Mouse (Mus musculus) thymus, postnatal 0 days (tissue): ENCODE measurements around the gene Plxna2. TPM values are rescaled to one million over a fixed set of nuclear protein-coding genes. Genes with fewer than 3 reads are reported as not detected.

Source experiments
- DNase-seq: peaks from one replicate; pipeline ENCODE4 v3.0.0-alpha.2; 2015; ENCODE audit warnings: low spot score
- polyA plus RNA-seq: library from polyadenylated mRNA; unstranded; fragments of >200 nt; fragmentation: Nextera tagmentation; extraction: Ambion mirVana; gene quantifications from 2 replicates; pipeline ENCODE4 v1.2.1, GENCODE M21; 2015

The Plxna2 gene
- polyA plus RNA-seq, 1 experiment from 2014 or later, result 0.95 TPM

DNA sequence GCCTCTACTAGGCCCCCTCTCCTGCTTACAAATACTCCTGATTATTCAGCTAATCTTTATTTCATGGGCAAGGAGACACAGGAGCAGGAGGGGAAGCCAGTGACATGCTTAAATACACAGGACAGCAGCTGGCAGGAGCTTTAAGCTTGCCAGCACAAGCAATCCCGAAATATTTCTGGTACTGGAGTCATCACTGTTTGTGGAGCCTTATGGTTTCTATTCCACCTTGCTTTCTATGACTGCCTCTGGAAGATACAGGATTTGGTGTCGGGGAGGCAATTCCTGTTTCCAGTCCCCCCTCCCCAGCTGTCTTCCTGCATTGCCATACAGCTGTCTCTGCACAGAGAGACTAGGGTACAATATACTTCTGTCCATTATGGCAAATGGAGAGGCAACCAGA lies 4.7 kb downstream of the Plxna2 start:
- DNase-seq, result no peak

DNA sequence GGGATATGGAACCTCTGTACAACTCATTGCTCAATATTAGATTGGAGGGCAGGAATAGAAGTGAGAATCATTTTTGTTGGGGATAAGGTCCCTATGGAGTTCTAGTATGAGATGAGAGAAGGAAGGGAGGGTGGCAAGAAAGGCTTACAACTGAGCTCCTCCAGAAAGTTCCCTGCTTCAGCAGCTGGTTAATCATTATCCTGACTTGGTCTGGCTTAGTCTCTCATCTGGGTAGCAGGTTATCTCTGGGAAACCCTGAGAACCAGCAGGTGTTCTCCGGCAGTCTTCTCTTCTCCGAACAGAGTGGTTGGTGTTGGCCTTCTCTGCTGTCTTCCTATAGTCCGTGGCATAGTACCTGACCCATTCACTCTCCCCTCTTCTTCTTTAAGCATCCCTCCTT lies 5.6 kb downstream of the Plxna2 start:
- no peak for DNase-seq

DNA sequence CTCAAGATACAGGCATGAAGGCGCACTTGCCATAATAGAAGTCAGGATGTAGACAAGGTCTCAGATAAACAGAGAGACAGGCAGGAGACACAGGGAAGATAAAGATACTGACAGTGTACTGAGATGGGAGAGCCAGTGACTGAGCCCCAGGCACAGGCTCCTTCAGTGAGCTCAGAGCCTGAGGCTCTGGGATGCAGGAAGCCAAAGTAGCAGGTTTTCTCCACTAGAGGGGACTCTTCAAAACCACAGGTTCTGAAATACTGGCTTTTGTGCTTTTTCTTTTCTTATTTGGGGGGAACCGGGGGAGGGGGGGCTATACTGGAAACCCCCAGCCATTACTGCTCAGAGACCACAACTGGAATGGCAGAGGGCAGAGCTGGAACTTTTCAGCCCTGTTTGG lies 6.4 kb downstream of the Plxna2 start:
- DNase-seq, result no peak

DNA sequence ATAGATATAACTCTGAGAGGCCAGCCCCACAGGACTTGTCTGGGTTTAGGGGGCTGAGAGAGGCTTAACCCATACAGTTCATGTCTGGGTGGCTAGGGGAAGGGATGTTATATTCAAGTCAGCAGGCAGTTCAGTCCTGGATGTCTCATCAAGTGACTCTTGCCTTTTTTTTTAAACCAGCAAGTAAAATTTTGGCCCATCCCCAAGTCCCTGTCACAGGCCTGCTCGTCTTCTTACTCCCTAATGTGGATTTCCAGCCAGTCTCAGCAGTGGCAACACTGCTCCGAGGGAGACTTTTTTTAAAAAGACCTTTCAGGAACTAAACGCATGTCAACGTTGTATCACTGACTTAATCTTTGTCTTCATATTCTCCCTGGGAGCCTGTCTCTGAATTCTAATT lies 7.0 kb downstream of the Plxna2 start:
- no peak for DNase-seq

DNA sequence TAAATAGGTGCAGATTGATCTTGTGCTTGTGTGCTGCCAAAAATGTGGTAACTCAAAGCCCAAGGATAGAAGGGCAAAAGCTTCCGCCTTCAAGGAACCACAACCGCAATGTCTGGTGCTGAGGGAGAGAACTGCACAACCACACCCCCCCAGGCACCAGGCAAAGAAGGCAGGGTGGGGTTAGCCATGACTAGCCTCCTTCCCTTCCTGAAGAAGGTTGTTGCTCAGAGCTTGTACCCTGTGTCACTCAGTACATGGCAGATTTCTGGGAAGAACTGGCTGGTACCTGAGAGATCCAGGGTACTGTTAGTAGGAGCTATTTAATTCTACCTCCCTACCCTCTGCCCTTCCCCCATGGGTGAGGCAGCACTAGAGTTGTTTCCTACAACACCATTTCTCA lies 8.1 kb downstream of the Plxna2 start:
- no peak for DNase-seq

DNA sequence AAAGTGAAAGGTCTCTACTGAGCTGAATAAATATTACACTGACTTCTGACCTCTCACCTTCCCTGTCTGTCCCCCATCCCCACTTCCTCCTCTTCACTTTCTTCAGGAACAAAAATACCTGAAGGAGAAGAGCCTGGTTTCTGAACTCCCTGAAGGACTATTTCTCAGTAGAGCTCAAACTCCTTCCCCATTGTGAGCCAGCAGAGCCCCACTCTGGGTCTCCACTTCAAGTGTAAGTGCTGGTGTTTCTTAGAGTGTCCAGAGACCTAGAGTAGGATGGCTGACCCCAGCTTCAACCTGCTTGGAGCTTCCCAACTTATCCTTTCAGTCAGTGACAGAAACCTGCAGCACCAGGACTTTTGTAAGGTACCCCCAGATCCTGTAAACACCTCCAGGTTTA lies 9.3 kb downstream of the Plxna2 start:
- DNase-seq, result no peak

DNA sequence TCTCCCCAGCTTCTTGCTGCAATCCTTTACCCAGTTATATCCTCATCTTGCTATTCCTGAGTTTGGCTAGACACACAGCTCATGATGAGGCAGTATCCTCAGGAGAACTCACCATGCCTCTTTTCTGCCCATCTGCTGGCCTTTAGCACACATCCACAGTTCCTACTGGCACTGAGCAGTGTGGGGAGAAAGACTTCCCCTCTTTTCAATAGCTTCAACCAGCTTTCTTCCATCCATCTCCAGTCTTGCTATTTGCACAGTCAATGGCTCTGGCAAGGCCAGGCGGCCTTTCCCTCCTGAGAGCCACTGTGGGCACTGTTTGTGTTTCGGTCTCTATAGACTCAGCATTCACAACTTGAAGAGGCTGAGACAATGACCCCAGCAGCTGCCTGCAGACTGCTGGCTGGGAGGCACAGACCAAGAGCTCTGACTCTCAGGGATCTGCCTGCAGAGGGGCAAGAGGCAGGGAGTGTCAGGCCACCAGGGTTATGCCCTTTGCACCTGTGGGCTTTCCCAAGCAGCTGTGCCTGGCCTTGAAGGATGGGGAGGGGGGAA lies 11.2 kb downstream of the Plxna2 start:
- DNase-seq, result no peak

DNA sequence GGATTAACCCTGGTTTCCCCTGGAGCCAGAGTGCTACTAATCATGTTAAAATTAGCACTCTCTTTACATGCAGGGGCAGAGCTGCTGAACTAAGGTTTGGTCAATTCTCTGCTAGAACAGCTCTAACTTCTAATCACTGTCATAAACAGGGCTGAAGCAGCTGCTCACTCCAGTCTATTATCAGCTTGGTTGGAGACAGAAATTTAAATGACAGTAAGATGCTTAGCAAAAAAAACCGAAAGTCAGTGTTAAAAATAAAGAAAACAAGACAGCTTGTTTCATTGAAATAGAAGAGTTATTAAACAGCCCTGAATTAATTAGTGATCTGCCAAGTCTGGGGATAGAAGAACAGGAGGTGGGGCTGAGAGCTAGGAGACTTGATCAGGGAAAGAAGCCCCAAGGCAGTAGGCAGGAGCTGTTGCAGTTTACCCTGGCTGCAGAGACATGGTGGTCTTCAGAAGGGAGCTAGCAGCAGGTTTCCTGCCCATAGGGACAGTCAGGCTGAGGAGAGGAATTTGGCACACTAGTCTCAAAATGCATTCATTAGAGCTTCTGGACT lies 12.6 kb downstream of the Plxna2 start:
- DNase-seq, result no peak

DNA sequence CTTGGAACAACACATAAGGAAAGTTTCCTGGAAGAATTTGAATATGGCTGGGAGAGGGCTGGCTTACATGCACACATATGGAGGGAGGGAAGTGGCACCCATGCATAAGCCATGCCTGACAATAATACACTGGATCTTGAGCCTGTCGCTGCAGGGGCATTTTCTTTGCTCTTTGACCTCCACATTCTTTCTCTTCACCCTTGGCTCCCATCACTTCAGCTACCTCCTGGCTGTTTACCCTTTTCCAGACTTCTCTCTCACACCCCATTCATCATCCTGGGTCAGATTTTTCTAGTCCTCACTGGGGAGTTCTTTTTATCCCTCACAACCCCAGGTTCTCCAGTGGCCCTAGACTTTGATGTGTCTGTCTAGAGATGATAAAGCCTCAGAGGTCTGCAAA lies 13.6 kb downstream of the Plxna2 start:
- DNase-seq, result no peak

DNA sequence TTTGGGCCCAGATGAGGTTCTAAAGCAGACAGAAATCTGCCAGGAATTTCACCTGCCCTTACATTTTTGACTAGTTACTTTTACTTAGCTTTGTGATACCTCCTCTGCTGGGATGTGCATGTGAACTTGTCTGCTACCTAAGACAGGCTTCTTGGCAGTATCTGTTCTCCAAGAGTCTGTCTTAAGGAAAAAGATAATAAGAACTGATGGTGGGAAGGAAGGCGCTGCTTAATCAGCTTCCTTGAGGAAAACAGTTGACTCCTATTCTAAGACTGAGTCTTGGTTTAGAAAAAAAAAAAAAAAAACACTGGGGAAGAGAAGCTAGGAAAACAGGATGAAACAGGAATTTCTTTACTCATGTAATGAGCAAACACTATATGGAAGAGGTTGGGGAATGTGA lies 14.0 kb downstream of the Plxna2 start:
- no peak for DNase-seq

DNA sequence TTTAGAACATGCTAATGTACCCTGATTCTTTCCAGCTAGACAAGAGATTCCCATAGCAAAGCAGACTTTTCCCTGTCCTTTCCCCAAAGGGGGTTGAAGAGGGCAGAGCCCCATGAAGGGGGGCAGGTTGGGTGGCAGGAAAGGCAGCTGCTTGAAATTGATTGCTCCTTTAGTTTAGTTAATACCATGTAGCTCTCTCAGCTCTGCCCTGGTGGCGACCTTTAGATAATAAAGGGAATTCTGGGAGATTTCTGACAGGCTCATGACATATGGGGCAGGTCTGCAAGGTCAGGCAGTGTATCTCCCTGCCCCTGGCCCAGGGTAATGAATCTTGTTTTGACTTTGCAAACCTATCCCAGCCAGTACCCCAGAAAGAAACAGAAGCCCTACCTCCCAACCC lies 17.4 kb downstream of the Plxna2 start:
- DNase-seq, result no peak

DNA sequence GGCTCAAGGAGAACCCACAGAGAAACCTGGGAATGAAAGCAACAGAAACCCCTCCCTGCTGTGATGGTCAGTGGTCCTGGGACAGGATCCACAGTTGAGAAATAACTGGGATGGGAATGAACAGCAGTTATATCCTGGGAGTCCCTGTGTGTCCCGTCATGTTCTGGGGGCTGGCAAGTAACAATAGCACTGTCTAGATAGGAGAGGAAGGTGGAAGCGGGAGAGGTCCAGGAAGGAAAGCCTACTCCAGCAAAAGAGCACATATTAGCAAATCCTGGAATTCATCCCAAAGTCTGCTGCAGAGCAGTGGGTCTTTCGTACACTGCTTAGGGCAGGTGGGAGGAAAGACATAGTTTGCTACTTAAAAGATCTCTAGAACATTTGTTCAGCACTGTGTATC lies 17.9 kb downstream of the Plxna2 start:
- no peak for DNase-seq

DNA sequence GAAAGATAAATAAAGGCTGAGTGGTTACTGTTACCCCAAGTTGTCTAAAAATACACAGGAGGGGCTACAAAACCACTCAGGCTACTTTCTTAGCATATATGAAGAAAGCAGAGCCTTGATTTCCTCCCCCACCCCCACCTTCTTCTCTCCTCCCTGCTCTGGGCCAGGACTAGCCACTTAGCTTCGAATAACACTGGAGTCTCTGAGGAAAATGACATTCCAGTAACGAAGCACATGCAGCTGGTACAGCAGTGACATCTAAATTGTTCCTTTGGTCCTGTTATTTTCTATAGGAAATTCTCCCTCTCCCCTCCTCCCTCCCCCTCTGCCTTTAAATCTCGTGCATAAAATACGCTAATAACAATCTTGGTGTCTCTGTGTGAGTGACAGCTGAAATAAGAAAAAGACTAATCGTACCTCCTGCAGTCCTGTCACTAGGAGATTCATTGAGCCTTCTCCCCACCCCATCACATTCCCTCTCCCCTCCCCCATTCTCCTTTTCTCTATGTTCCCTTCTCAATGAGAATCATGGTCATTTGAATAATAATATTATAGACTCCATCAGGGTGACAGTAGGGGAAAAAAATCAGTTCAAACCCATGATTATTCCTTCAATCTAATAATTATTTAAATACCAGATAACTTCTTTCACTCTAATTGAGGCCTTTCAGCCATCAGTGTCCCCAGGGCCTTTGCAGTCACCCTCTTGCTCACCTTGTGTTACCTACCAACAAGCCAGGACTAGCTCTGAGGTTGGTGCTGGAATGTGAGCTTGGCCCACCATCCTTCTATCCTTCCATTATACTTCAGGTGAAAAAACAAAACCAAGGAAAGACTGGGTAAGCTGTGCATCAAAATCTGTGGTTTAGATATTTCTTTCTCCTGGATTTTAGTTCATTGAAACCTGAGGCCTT lies 19.6 kb downstream of the Plxna2 start:
- DNase-seq, result no peak

DNA sequence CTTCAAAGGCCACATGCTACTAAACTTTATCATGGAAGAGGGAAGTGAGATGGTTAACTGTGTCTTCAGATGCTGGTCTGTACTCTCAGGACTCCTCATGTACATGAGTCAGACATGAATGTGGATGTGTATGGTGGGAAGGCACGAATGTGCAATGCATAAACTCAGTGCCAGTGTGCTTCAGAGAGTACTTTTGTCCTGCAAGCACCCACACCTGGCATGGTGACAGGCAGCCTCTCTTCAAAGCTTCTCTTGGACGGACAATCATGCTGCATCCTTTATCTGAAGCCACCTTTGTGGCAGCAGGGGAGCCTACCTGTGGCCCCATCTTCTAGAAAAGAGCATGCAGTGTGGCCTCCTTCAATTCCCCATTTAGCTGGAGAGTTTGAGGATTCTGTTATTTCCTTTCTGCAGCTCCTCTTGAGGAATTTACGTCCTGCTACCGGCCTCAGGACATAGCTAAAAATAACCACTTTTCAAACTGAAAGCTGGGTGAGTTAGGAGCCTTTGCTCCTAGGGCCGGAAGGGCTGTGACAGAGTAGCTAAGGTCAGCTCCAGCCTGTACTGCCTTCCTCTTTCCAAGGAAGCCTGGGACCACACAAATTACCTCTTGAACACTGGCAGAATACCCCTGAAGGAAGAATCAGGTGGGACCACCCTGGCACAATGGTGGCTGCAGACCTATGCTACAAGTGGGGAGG lies 23.7 kb downstream of the Plxna2 start:
- no peak for DNase-seq

DNA sequence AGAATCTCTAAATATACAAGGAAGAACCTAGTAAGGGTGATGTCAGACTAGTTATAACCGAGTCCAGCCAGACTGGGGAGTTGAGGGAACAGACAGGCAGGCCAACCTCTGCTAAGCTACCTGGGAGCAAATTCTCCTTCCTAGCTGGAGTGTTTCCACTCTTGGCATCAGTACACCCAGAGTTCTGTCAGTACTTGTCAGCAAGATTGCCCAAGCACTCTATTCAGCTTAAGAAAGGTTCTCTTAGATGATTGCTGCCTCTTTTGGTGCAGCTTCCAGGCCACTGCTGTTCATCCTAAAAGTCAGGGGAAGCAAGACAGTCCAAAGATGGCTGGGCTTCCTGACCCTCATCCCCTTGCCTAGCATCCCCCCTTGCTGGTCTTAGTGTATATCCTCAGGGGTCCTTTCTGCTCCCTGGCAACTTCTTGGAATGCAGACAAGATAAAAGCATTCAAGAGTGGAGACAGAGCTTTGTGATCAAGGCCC lies 24.3 kb downstream of the Plxna2 start:
- no peak for DNase-seq

DNA sequence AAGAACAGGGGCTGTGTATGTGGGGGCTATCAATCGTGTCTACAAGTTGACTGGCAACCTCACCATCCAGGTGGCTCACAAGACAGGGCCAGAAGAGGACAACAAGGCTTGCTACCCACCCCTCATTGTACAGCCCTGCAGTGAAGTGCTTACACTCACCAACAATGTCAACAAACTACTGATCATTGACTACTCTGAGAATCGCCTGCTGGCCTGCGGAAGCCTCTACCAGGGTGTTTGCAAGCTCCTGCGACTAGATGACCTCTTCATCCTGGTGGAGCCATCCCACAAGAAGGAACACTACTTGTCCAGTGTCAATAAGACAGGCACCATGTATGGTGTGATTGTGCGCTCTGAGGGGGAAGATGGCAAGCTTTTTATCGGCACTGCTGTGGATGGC lies 25.9 kb downstream of the Plxna2 start:
- no peak for DNase-seq

DNA sequence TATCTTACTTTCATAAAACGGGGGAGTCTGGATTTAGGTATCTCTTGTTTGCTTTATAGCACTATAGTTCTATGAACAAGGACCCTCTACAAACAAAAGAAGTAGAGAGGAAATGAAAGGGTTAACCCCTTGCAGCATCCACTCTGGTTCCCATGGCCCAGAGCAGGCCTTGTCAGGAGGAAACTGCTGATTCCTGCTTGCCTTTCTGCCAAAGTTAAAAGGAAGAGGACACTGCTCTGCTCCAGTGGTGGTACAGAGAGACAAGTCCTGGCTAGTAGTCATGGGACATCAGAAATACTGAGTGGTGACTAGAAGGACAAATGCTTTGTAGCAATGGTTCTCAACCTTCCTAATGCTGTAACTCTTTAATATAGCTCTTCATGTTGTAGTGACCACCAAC lies 27.9 kb downstream of the Plxna2 start:
- DNase-seq, result no peak

DNA sequence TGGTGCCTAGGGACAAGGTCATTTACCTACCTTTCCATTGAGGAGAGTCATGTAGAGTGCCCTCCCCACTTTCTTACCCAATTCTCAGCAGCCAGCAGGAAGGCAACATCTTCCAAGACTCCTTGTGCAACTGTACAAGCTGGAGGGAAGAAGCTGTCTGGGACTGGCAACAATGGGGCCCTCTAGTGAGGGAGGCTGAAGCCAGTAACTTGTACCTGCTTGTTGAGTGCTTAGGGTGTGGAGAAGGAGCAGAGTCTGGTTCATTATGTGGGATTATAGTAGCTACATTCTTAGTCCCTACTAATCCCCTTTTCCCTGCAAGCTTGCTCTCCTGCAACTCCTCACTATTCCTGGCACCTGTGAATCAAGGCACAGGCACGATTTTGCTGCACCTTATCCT lies 32.1 kb downstream of the Plxna2 start:
- DNase-seq, result no peak

DNA sequence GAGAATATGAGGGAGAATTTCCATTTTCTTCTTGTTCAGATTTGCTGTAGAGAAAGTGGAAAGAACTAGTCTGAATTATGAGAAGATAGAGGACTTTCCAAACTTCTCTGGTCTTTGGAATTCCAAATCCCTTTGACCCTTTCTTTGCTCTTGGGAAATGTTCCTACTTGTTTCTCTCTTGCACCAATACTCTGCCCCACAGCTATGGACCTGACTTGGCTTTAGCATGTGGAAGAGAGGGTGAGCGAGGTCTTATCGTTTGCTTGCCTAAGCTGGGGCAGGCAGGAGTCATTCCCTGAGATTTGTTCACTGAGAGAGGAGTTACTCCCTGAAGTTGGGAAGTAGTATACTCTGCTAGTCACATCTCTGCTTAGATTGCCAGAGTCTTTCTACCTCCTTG lies 32.5 kb downstream of the Plxna2 start:
- no peak for DNase-seq

DNA sequence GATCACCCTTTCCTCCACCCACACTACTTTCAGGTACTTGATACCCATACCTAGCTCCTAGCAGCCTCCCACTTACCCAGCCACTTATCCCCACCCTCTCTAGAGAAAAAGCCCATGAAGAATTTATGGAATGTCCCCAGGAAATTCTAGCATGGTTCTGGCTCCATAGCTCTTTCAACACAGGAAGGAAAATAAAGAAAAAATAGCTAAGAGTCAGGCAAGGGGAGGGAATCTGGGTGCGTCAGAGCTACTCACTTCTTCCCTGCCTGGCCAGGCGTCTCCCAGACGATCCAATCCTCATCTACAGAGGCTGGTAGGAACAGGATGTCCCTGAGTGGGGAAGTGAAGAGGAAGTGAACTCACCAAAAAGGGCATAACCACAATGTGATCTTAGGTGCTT lies 34.0 kb downstream of the Plxna2 start:
- no peak for DNase-seq

DNA sequence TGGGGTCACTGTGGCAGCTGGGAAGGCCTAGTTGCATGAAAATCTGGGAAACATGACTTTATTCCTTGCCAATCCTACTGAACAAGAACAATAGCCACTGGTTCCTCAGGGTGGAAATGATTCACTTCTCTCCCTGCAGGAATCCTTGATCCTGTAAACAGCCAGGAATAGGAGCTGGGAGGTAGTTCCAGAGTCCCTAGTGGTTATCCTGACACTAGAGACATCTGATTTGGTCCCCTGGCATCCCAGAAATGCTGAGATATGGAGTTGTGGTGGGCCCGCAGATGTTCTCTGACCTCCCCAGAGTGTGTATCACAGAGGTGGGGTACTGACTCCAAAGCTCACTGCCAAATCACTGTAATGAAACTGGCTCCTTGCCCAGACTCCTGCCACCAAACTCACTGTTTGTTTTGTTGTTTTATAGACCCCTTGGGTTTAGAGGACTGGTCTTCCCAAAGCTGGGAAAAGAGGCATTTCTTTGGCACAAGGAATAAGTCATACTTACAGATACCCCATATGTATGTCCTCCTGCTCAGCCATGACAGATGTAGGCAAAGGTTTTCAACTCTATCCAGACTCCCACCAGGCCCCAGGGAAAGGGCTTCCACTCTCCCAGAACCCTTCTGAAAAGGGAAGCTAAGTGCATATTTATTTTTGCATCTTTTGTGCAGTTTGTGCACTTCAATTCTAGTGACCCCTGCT lies 40.6 kb downstream of the Plxna2 start:
- DNase-seq, result no peak
